Mouse (Mus musculus): ENCODE measurements around the gene Rab11fip4.

GRCm38 (mm10) chr11:79715733-79716452, 124.9 kb downstream of the Rab11fip4 start:
- TF ChIP-seq CTCF (conservative IDR thresholded peaks at IDR 0.05; ENCODE audit: insufficient read depth, insufficient read length, low read depth, low read length) (no peak), POLR2A (IDR thresholded peaks at IDR 0.05; ENCODE audit: low read depth, low read length) (no peak)
